Mouse (Mus musculus): ENCODE data around the gene Tmem265. TPM values are rescaled to one million over a fixed set of nuclear protein-coding genes. Genes with fewer than 3 reads are reported as not detected.

Gene Tmem265
- polyA plus RNA-seq, 1 experiment from 2014 or later, result 10.2 TPM

GRCm38 (mm10) chr7:127613501-127613900, 52.3 kb downstream of the Tmem265 start:
- H3K4me2 ChIP-seq (ENCODE audit: low read depth, low read length, severe bottlenecking), result peak overlapping the region; percentile 84; the same call in 1 of the 2 replicates
- no peak for ATAC-seq (replicated peaks; ENCODE audit: low FRiP score)
- H3K27ac ChIP-seq (ENCODE audit: low read depth, low read length), result no peak overlapping the region
- 92% methylated on average over 8 of the region's 8 CpGs for WGBS
- H3K36me3 ChIP-seq (ENCODE audit: control insufficient read depth, insufficient read depth, low read length), result peaks cover 28% of the 10 kb centered on the region
- peak overlapping the region; percentile 97; the same call in 1 of the 2 replicates for H3K9ac ChIP-seq (ENCODE audit: low read length)
- DNase-seq (ENCODE audit: low spot score), result no peak
- H3K27me3 ChIP-seq (ENCODE audit: control insufficient read depth, insufficient read depth, low read length), result no peaks in the 10 kb centered on the region
- H3K4me1 ChIP-seq (replicated peaks; ENCODE audit: control insufficient read depth, insufficient read depth, low read length), result peaks cover 14% of the 10 kb centered on the region; the same call in 1 of the 2 replicates
- peak overlapping the region; percentile 2; the same call in 1 of the 2 replicates for H3K4me3 ChIP-seq (ENCODE audit: low read depth, low read length)
- no peaks in the 10 kb centered on the region for H3K9me3 ChIP-seq (ENCODE audit: control insufficient read depth, low read length)

DNA sequence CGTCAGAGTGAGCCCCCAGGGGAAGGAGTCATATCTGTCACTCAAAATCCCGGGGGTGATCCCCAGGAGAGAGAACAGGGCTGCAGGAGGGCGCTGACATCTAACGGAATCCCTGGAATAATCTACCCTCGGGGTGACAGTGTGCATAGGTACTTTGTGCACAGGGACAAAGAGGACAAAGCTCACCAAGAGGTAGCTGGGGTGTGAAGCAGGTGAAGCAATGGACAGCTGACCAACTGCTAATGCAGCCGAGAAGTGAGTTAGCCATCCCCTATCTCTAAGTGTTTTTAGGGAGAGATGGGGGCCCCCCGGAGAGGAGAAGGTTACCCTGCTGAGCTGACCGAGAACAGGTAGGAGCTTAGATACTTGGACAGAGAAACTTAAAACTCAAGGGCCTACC, 52.9 kb downstream of the Tmem265 start:
- 17% methylated on average over 8 of the region's 8 CpGs for WGBS
- peaks cover 14% of the 10 kb centered on the region; the same call in 1 of the 2 replicates for H3K4me1 ChIP-seq (replicated peaks; ENCODE audit: control insufficient read depth, insufficient read depth, low read length)
- ATAC-seq (replicated peaks; ENCODE audit: low FRiP score) (no peak), DNase-seq (ENCODE audit: low spot score) (no peak)
- H3K27me3 ChIP-seq (ENCODE audit: control insufficient read depth, insufficient read depth, low read length), result no peaks in the 10 kb centered on the region
- no peak overlapping the region for H3K27ac ChIP-seq (ENCODE audit: low read depth, low read length)
- peak overlapping the region; percentile 84 for H3K4me2 ChIP-seq (ENCODE audit: low read depth, low read length, severe bottlenecking)
- peak overlapping the region; percentile 99 for H3K4me3 ChIP-seq (ENCODE audit: low read depth, low read length)
- H3K9ac ChIP-seq (ENCODE audit: low read length), result peak overlapping the region; percentile 97
- no peaks in the 10 kb centered on the region for H3K9me3 ChIP-seq (ENCODE audit: control insufficient read depth, low read length)
- peaks cover 22% of the 10 kb centered on the region for H3K36me3 ChIP-seq (ENCODE audit: control insufficient read depth, insufficient read depth, low read length)

DNA sequence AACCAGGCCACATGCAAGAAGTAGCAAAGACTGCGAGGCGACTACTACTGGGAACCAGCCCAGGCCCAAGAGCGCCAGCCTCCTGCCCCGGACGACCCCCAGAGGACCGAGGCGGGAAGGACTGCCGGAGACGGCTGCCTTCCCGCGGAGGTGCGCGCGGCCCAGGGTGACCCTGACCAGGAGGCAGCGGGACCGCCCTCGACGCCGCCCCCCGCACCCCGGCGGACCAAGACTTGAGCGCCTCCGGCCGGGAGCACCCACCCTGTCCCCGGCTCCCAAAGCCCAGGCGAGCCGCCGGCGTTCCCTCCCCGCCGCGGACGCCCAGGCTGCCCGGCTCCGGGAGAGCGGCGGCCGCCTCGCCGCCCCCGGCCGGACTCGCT, 53.3 kb downstream of the Tmem265 start:
- WGBS, result 0% methylated on average over 24 of the region's 44 CpGs
- Histone ChIP-seq H3K27me3 (ENCODE audit: control insufficient read depth, insufficient read depth, low read length) (no peaks in the 10 kb centered on the region), H3K9ac (ENCODE audit: low read length) (peak overlapping the region; percentile 97), H3K4me2 (ENCODE audit: low read depth, low read length, severe bottlenecking) (peak overlapping the region; percentile 84), H3K4me3 (ENCODE audit: low read depth, low read length) (peak overlapping the region; percentile 99), H3K36me3 (ENCODE audit: control insufficient read depth, insufficient read depth, low read length) (peaks cover 22% of the 10 kb centered on the region), H3K4me1 (replicated peaks; ENCODE audit: control insufficient read depth, insufficient read depth, low read length) (peaks cover 14% of the 10 kb centered on the region; the same call in 1 of the 2 replicates), H3K9me3 (ENCODE audit: control insufficient read depth, low read length) (no peaks in the 10 kb centered on the region), H3K27ac (ENCODE audit: low read depth, low read length) (peak overlapping the region; percentile 80)
- DNase-seq (ENCODE audit: low spot score), result peak; percentile 81
- peak; percentile 53 for ATAC-seq (replicated peaks; ENCODE audit: low FRiP score)

DNA sequence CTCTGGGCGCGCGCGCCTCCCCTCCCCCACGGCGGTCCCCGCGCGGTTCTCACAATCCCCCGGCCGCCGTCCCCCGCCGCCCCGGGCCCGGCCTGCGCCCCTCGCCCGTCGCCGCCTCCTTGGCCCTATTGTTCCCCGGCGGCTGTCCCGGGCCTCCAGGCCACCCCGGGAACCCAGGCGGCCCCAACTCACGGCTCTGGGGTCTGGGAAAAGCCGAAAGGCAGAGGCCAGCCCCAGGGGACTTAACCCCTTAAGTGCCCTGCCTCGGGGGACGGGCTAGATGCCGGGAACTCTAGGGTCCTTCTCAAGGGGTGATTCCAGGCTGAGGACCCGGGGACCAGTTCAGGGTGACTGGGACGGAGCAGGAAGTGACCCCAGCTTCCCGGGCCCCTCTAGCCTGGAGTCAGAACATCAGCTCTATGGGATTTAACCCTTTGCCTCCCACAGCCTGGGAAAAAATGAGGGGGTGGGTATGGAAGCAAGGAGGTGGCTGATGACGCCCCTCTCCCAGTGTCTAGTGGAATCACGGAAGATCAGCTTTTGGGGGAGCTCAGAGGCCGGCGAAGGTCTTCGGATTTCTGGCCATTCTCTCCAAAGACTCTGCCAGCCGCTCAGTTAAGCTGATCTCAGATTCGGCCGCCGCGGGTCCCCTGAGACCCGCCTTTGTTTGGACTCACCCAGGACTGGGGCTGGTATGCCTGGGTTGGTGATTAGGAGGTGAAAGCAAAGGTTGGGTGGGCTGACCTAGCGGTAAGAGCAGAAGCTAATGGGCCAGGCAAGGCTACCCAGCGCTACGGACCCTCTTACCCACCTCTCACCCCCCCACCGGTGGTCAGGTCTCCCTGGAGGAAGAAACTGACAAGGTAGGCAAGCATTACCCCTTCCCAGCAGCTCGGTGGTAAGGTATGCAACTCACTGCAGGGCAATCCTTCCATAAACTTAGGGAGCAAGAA, 54.0 kb downstream of the Tmem265 start, which contains the start of gene Zfp629:
TSS of gene Zfp629 (minus strand) at position 907 of the 953 bp plus-strand sequence.
- Histone ChIP-seq H3K27me3 (ENCODE audit: control insufficient read depth, insufficient read depth, low read length) (no peaks in the 10 kb centered on the region), H3K9ac (ENCODE audit: low read length) (peak within 1 kb of the TSS; percentile 97), H3K4me1 (replicated peaks; ENCODE audit: control insufficient read depth, insufficient read depth, low read length) (peaks cover 14% of the 10 kb centered on the region; the same call in 1 of the 2 replicates), H3K9me3 (ENCODE audit: control insufficient read depth, low read length) (no peaks in the 10 kb centered on the region), H3K27ac (ENCODE audit: low read depth, low read length) (peak within 1 kb of the TSS; percentile 80), H3K4me3 (ENCODE audit: low read depth, low read length) (peak within 1 kb of the TSS; percentile 99), H3K4me2 (ENCODE audit: low read depth, low read length, severe bottlenecking) (peak within 1 kb of the TSS; percentile 84), H3K36me3 (ENCODE audit: control insufficient read depth, insufficient read depth, low read length) (peaks cover 19% of the 10 kb centered on the region)
- ATAC-seq (replicated peaks; ENCODE audit: low FRiP score) (peak; percentile 88), DNase-seq (ENCODE audit: low spot score) (peak; percentile 90)
- under 1% methylated on average over 43 of the region's 50 CpGs for whole genome bisulfite sequencing

GRCm38 (mm10) chr7:127616336-127616735, 55.1 kb downstream of the Tmem265 start:
- no peak overlapping the region for H3K27ac ChIP-seq (ENCODE audit: low read depth, low read length)
- peaks cover 8% of the 10 kb centered on the region; the same call in 1 of the 2 replicates for H3K36me3 ChIP-seq (ENCODE audit: control insufficient read depth, insufficient read depth, low read length)
- no peaks in the 10 kb centered on the region for H3K9me3 ChIP-seq (ENCODE audit: control insufficient read depth, low read length)
- no peak for DNase-seq (ENCODE audit: low spot score)
- no peak overlapping the region for H3K4me3 ChIP-seq (ENCODE audit: low read depth, low read length)
- peaks cover 14% of the 10 kb centered on the region; the same call in 1 of the 2 replicates for H3K4me1 ChIP-seq (replicated peaks; ENCODE audit: control insufficient read depth, insufficient read depth, low read length)
- no peak for ATAC-seq (replicated peaks; ENCODE audit: low FRiP score)
- peak overlapping the region; percentile 21; the same call in 1 of the 2 replicates for H3K4me2 ChIP-seq (ENCODE audit: low read depth, low read length, severe bottlenecking)
- H3K27me3 ChIP-seq (ENCODE audit: control insufficient read depth, insufficient read depth, low read length), result no peaks in the 10 kb centered on the region
- H3K9ac ChIP-seq (ENCODE audit: low read length), result no peak overlapping the region
- 75% methylated on average over 1 of the region's 1 CpGs for WGBS

Other genes with a start within 250 kb of the Tmem265 start
- 5.3 and 5.5 TPM in 2 replicates for gene Zfp768, start 215.8 kb upstream of the Tmem265 start, polyA plus RNA-seq (2014; fragmentation: Nextera tagmentation; extraction: Ambion mirVana)
- gene Zfp747, start 185.3 kb upstream of the Tmem265 start, polyA plus RNA-seq (2014; fragmentation: Nextera tagmentation; extraction: Ambion mirVana), result 8.5 and 8.6 TPM in 2 replicates
- gene 9130019O22Rik, start 174.2 kb upstream of the Tmem265 start, polyA plus RNA-seq (2014; fragmentation: Nextera tagmentation; extraction: Ambion mirVana), result 5.0 and 5.3 TPM in 2 replicates
- gene E430018J23Rik, start 167.8 kb upstream of the Tmem265 start, polyA plus RNA-seq (2014; fragmentation: Nextera tagmentation; extraction: Ambion mirVana), result 5.9 and 6.8 TPM in 2 replicates
- 7.2 and 7.4 TPM in 2 replicates for gene Zfp764, start 154.6 kb upstream of the Tmem265 start, polyA plus RNA-seq (2014; fragmentation: Nextera tagmentation; extraction: Ambion mirVana)
- 35.4 and 35.7 TPM in 2 replicates for gene Zfp688, start 139.3 kb upstream of the Tmem265 start, polyA plus RNA-seq (2014; fragmentation: Nextera tagmentation; extraction: Ambion mirVana)
- 15.7 and 16.5 TPM in 2 replicates for gene Zfp689, start 112.2 kb upstream of the Tmem265 start, polyA plus RNA-seq (2014; fragmentation: Nextera tagmentation; extraction: Ambion mirVana)
- 70.7 and 77.3 TPM in 2 replicates for gene Prr14, start 101.8 kb upstream of the Tmem265 start, polyA plus RNA-seq (2014; fragmentation: Nextera tagmentation; extraction: Ambion mirVana)
- 13.6 and 14.7 TPM in 2 replicates for gene Fbrs, start 82.2 kb upstream of the Tmem265 start, polyA plus RNA-seq (2014; fragmentation: Nextera tagmentation; extraction: Ambion mirVana)
- gene Srcap, start 49.4 kb upstream of the Tmem265 start, polyA plus RNA-seq (2014; fragmentation: Nextera tagmentation; extraction: Ambion mirVana), result 91.6 and 93.5 TPM in 2 replicates
- gene Gm42715, start 41.8 kb upstream of the Tmem265 start, polyA plus RNA-seq (2014; fragmentation: Nextera tagmentation; extraction: Ambion mirVana), result 23.3 and 24.7 TPM in 2 replicates
- gene Phkg2, start 11.9 kb downstream of the Tmem265 start, polyA plus RNA-seq (2014; fragmentation: Nextera tagmentation; extraction: Ambion mirVana), result 57.9 and 60.5 TPM in 2 replicates
- gene Ccdc189, start 27.2 kb downstream of the Tmem265 start, polyA plus RNA-seq (2014; fragmentation: Nextera tagmentation; extraction: Ambion mirVana), result 13.5 and 17.7 TPM in 2 replicates
- gene Rnf40, start 27.4 kb downstream of the Tmem265 start, polyA plus RNA-seq (2014; fragmentation: Nextera tagmentation; extraction: Ambion mirVana), result 59.1 and 66.3 TPM in 2 replicates
- 33.4 and 36.6 TPM in 2 replicates for gene Zfp629, start 54.4 kb downstream of the Tmem265 start, polyA plus RNA-seq (2014; fragmentation: Nextera tagmentation; extraction: Ambion mirVana)
- 59.5 and 65.8 TPM in 2 replicates for gene Bcl7c, start 147.5 kb downstream of the Tmem265 start, polyA plus RNA-seq (2014; fragmentation: Nextera tagmentation; extraction: Ambion mirVana)
- gene Ctf1, start 151.3 kb downstream of the Tmem265 start, polyA plus RNA-seq (2014; fragmentation: Nextera tagmentation; extraction: Ambion mirVana), result 7.2 and 9.5 TPM in 2 replicates
- 0.63 TPM in 1 of 2 replicates, not detected in the other for gene Ctf2, start 170.8 kb downstream of the Tmem265 start, polyA plus RNA-seq (2014; fragmentation: Nextera tagmentation; extraction: Ambion mirVana)
- gene Fbxl19, start 183.2 kb downstream of the Tmem265 start, polyA plus RNA-seq (2014; fragmentation: Nextera tagmentation; extraction: Ambion mirVana), result 7.9 and 9.7 TPM in 2 replicates
- gene Orai3, start 208.4 kb downstream of the Tmem265 start, polyA plus RNA-seq (2014; fragmentation: Nextera tagmentation; extraction: Ambion mirVana), result 6.6 and 7.1 TPM in 2 replicates
- gene Setd1a, start 215.3 kb downstream of the Tmem265 start, polyA plus RNA-seq (2014; fragmentation: Nextera tagmentation; extraction: Ambion mirVana), result 28.8 and 30.7 TPM in 2 replicates
- gene Gm49388, start 224.2 kb downstream of the Tmem265 start, polyA plus RNA-seq (2014; fragmentation: Nextera tagmentation; extraction: Ambion mirVana), result not detected in 2 replicates
- gene Hsd3b7, start 239.2 kb downstream of the Tmem265 start, polyA plus RNA-seq (2014; fragmentation: Nextera tagmentation; extraction: Ambion mirVana), result 6.5 and 7.9 TPM in 2 replicates

Measured in forebrain, embryonic 11.5 days (tissue).